Mouse (Mus musculus) cortical plate, adult 2 months (tissue): Measurements from ENCODE around the gene Pcbp3.

Experiments
- CTCF ChIP-seq: fragments of 200-500 bp; IDR thresholded peaks from 2 replicates; pipeline ENCODE4 v1.5.1; 2011; ENCODE audit warnings: mild to moderate bottlenecking, control low read depth, low read length; ENCODE audit not compliant: insufficient read depth; ENCODE audit errors: extremely low read depth
- POLR2A ChIP-seq: fragments of 200-500 bp; IDR thresholded peaks from 2 replicates; pipeline ENCODE4 v1.6.1; 2011; ENCODE audit warnings: mild to moderate bottlenecking, low read length, control low read depth; ENCODE audit not compliant: insufficient read depth; ENCODE audit errors: extremely low read depth

GRCm38 (mm10) chr10:77008109-77008561 lies 46.4 kb upstream of the Pcbp3 start:
- no peak for TF ChIP-seq CTCF
- TF ChIP-seq POLR2A, result no peak
